Mouse (Mus musculus): ENCODE results near the gene Hist1h2be. TPM values are rescaled to one million over a fixed set of nuclear protein-coding genes. Genes with fewer than 3 reads are reported as not detected.
"Not testable (repeated sequence)": the region's sequence is repeated elsewhere in the genome, so short reads cannot be mapped to it uniquely, and the experiment has no call there.

The Hist1h2be gene
- polyA plus RNA-seq, 1 experiment: 4.2 TPM

DNA sequence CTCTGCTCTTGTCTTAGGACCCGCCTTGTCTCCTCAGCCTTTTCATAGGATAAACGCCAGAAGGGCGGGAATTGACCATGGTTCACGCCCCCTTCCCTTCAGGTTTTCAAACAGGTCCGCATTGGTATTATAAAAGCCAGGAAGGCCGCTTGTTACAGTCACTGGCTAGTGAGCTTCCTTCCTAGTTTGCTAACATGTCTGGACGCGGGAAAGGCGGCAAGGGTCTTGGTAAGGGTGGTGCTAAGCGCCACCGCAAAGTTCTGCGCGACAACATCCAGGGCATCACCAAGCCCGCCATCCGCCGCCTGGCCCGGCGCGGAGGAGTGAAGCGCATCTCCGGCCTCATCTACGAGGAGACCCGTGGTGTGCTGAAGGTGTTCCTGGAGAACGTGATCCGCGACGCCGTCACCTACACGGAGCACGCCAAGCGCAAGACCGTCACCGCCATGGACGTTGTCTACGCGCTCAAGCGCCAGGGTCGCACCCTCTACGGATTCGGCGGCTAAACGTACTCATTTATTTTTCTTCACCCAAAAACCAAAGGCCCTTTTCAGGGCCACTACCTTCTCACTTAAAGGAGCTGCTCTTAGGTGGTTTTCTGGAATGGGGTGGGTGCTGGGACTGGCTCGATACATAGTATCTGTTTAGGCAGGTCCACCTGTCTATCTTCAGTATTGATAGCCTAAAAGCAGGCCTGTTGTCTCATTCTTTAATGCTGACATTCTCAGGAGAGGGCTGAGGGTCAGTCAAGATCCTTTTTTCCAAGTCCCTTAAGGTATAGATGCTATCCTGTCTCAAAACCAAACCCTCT, 39.3 kb downstream of the Hist1h2be start, which contains the start of gene Hist1h4d:
Hist1h4d (plus strand) TSS at position 191 of the 811 bp plus-strand sequence.
- Histone ChIP-seq H3K27ac (ENCODE audit: insufficient read depth, low read length) (no peak within 1 kb of the TSS), H3K4me1 (ENCODE audit: control insufficient read depth, insufficient read depth, low read length) (no peaks in the 10 kb centered on the region), H3K4me3 (replicated peaks; ENCODE audit: insufficient read depth, low read depth, low read length) (peak within 1 kb of the TSS; percentile 56), H3K27me3 (ENCODE audit: control insufficient read depth, insufficient read depth, low read length) (no peaks in the 10 kb centered on the region)
- WGBS: 2% methylated on average over 43 of the region's 43 CpGs
- peak; percentile 95 to 98 for DNase-seq
- TF ChIP-seq CTCF (IDR thresholded peaks at IDR 0.05; ENCODE audit: borderline replicate concordance, insufficient read depth, low read depth, low read length): no peak
- TF ChIP-seq POLR2A (IDR thresholded peaks at IDR 0.05; ENCODE audit: borderline replicate concordance, insufficient read depth, low read length): peak; percentile 99

DNA sequence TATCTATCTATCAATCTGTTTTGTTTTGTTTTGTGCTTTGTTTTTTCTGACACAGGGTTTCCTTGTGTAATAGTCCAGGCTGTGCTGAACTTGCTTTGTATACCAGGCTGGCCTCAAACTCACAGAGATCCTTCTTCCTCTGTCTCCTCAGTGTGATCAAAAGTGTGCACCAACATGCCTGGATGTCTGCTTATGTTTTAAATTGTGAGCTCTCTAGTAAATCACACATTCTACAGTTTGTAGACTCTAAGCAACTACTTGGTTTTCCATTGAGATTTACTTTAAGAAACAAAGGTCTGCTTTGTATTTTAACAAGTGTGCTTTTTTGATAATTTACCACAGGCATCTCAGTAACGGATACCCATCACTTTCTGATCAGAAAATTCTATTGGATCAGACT, 43.1 kb downstream of the Hist1h2be start:
- WGBS: 92% methylated on average over 1 of the region's 1 CpGs
- H3K4me3 ChIP-seq (replicated peaks; ENCODE audit: insufficient read depth, low read depth, low read length): no peak overlapping the region
- TF ChIP-seq POLR2A (IDR thresholded peaks at IDR 0.05; ENCODE audit: borderline replicate concordance, insufficient read depth, low read length) (no peak), CTCF (IDR thresholded peaks at IDR 0.05; ENCODE audit: borderline replicate concordance, insufficient read depth, low read depth, low read length) (no peak)

DNA sequence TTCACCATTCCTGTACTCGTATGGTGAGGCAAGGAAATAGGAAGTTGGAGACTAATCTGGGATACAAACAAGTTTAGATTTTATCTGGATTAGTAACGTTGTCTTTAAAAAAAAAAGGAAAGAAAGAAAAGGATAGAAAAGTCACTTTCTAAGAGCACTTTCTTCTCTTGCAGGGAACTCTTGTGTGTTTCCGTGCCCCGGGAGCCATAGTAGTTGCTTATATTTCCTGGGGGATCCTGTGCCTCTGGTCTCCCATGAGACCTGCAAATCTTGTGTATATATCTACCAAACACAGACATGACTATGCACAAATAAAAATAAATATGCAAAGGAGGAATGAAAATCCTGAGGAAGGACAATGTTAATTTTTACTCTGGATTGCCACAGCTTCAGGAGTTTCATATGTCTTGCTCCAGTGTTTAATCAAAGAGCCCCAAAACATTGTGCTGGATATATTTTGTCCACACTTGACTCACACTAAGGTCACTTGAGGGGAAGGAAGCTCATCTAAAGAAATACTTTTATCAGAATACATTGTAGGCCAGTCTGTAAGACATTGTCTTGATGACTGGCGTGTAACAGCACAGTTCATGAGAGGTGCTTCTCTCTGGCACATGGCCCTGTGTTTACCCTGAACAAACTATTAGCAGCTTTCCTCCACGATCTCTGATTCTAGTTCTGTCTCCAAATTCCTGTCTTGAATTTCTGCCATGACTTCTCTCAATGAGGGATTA, 43.9 kb downstream of the Hist1h2be start:
- TF ChIP-seq POLR2A (IDR thresholded peaks at IDR 0.05; ENCODE audit: borderline replicate concordance, insufficient read depth, low read length): no peak
- no peak for TF ChIP-seq CTCF (IDR thresholded peaks at IDR 0.05; ENCODE audit: borderline replicate concordance, insufficient read depth, low read depth, low read length)
- Histone ChIP-seq H3K4me3 (replicated peaks; ENCODE audit: insufficient read depth, low read depth, low read length) (no peak overlapping the region), H3K27ac (ENCODE audit: insufficient read depth, low read length) (no peak overlapping the region), H3K27me3 (ENCODE audit: control insufficient read depth, insufficient read depth, low read length) (no peaks in the 10 kb centered on the region), H3K4me1 (ENCODE audit: control insufficient read depth, insufficient read depth, low read length) (no peaks in the 10 kb centered on the region)
- DNase-seq: no peak
- 76% methylated on average over 6 of the region's 6 CpGs for WGBS

More for the DNA sequence above, 43.1 kb downstream of the Hist1h2be start:
- H3K4me1 ChIP-seq (ENCODE audit: control insufficient read depth, insufficient read depth, low read length): no peaks in the 10 kb centered on the region
- no peak overlapping the region for H3K27ac ChIP-seq (ENCODE audit: insufficient read depth, low read length)
- H3K27me3 ChIP-seq (ENCODE audit: control insufficient read depth, insufficient read depth, low read length): no peaks in the 10 kb centered on the region
- no peak for DNase-seq

DNA sequence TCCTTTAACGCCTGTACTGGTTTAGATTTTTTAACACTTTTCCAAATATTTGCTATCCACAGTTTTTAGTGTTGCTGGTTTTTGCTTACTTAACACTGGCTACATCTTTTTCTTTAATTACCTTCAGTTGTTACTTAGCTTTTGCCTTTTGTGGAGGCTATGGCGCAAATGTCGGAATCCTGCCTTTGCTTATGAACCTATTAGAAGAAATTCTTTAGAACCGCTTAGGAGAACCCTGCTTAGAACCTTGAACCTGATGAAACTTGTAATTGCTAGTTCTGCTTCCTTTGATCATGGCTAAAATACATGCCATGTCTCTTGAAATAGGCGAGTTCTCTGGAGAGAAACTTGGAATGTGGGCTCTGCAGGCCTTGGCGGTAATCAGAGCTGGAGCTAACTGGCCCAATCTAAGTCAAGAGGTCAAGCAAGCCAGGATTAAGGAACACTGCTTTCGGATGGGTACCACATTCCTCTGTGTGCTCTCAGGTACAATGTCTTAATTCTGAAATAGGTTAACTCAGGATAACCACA, 44.5 kb downstream of the Hist1h2be start:
- WGBS: 77% methylated on average over 7 of the region's 7 CpGs
- Histone ChIP-seq H3K27ac (ENCODE audit: insufficient read depth, low read length) (no peak overlapping the region), H3K27me3 (ENCODE audit: control insufficient read depth, insufficient read depth, low read length) (no peaks in the 10 kb centered on the region), H3K4me3 (replicated peaks; ENCODE audit: insufficient read depth, low read depth, low read length) (no peak overlapping the region), H3K4me1 (ENCODE audit: control insufficient read depth, insufficient read depth, low read length) (no peaks in the 10 kb centered on the region)
- no peak for TF ChIP-seq CTCF (IDR thresholded peaks at IDR 0.05; ENCODE audit: borderline replicate concordance, insufficient read depth, low read depth, low read length)
- no peak for TF ChIP-seq POLR2A (IDR thresholded peaks at IDR 0.05; ENCODE audit: borderline replicate concordance, insufficient read depth, low read length)
- DNase-seq: no peak

DNA sequence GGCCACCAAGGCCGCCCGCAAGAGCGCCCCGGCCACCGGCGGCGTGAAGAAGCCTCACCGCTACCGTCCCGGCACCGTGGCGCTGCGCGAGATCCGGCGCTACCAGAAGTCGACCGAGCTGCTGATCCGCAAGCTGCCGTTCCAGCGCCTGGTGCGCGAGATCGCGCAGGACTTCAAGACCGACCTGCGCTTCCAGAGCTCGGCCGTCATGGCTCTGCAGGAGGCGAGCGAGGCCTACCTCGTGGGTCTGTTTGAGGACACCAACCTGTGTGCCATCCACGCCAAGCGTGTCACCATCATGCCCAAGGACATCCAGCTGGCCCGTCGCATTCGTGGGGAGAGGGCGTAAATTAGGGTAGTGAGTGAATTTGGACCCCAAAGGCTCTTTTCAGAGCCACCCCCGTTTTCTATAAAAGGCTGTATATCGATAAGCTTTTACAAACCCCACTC, 45.0 kb downstream of the Hist1h2be start:
- WGBS: 14% methylated on average over 13 of the region's 40 CpGs
- H3K4me1 ChIP-seq (ENCODE audit: control insufficient read depth, insufficient read depth, low read length): not testable (repeated sequence)

DNA sequence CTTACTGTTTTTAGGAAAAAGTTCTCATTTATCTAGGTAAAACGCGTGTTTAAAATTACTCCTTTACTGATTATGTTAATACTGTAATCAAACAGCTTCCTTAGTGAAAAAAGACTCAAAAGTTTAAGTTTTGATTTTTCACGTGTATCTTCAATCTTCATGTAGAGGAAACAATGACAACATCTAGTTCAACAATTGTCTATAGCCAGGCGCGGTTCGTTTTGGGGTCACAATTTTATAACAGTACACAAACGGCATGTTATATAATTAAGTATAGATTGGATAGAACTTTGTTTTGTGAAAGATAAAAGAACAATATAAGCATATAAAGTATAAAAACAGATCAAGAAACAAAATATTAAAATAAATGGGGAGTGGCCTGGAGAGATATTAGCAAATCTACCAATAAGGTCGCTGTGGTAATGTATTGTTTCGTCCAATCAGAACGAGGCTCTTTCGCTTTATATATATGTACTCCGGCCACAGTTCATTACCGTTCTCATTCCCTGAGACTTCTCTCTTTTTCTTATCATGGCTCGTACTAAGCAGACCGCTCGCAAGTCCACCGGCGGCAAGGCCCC, 45.6 kb downstream of the Hist1h2be start, which contains the start of gene Hist1h3d:
Hist1h3d (plus strand) TSS at position 493 of the 581 bp plus-strand sequence.
- H3K27me3 ChIP-seq (ENCODE audit: control insufficient read depth, insufficient read depth, low read length): no peaks in the 10 kb centered on the region
- TF ChIP-seq POLR2A (IDR thresholded peaks at IDR 0.05; ENCODE audit: borderline replicate concordance, insufficient read depth, low read length) (no peak), CTCF (IDR thresholded peaks at IDR 0.05; ENCODE audit: borderline replicate concordance, insufficient read depth, low read depth, low read length) (no peak)
- 2% methylated on average over 18 of the region's 18 CpGs for WGBS
- H3K27ac ChIP-seq (ENCODE audit: insufficient read depth, low read length): no peak within 1 kb of the TSS
- peak; percentile 42 to 53 for DNase-seq
- H3K4me3 ChIP-seq (replicated peaks; ENCODE audit: insufficient read depth, low read depth, low read length): peak within 1 kb of the TSS; percentile 44
- no peaks in the 10 kb centered on the region for H3K4me1 ChIP-seq (ENCODE audit: control insufficient read depth, insufficient read depth, low read length)

More for the DNA sequence above, 45.0 kb downstream of the Hist1h2be start:
- H3K27me3 ChIP-seq (ENCODE audit: control insufficient read depth, insufficient read depth, low read length); H3K27ac ChIP-seq (ENCODE audit: insufficient read depth, low read length): not testable (repeated sequence)
- H3K4me3 ChIP-seq (replicated peaks; ENCODE audit: insufficient read depth, low read depth, low read length): peak overlapping the region; percentile 44
- DNase-seq: peak in 1 of 2 experiments; percentile 32

DNA sequence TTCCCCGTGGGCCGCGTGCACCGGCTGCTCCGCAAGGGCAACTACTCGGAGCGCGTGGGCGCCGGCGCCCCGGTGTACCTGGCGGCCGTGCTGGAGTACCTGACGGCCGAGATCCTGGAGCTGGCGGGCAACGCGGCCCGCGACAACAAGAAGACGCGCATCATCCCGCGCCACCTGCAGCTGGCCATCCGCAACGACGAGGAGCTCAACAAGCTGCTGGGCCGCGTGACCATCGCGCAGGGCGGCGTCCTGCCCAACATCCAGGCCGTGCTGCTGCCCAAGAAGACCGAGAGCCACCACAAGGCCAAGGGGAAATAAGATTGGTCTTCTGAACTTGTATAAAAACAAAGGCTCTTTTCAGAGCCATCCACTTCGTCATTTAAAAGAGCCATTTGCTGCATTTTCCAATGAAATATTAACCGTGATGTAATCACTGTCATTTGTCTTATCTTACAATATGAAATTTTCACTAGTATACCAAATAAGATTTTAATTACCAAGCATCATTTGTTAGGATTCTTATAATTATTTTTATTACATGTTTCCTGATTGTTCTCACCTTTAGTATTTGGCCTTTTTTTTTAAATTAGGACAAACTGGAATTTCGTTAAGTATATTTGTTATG, 46.3 kb downstream of the Hist1h2be start:
- not testable (repeated sequence) for H3K27me3 ChIP-seq (ENCODE audit: control insufficient read depth, insufficient read depth, low read length); H3K27ac ChIP-seq (ENCODE audit: insufficient read depth, low read length); DNase-seq; H3K4me3 ChIP-seq (replicated peaks; ENCODE audit: insufficient read depth, low read depth, low read length); H3K4me1 ChIP-seq (ENCODE audit: control insufficient read depth, insufficient read depth, low read length)
- WGBS: 6% methylated on average over 11 of the region's 39 CpGs

DNA sequence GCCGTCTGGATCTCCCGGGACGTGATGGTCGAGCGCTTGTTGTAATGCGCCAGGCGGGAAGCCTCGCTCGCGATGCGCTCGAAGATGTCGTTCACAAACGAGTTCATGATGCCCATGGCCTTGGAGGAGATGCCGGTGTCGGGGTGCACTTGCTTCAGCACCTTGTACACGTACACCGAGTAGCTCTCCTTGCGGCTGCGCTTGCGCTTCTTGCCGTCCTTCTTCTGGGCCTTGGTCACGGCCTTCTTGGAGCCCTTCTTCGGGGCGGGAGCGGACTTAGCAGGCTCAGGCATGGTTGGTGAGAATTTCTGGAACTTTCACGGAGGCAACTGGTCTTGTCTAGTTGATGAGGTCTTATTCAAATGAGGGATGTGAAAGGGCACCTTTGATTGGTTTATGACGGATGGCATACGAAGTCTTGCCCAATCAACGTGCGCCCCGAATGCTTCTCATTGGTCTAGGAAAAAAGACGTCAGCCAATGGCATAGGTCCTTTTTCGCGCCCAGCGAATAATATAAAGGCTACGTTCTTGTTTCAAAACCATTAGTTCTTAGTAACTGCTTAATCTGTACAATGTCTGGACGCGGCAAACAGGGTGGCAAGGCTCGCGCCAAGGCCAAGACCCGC, 46.9 kb downstream of the Hist1h2be start, which contains the start of the genes Hist1h2bf and Hist1h2ad:
Hist1h2bf (minus strand) TSS at position 299 of the 627 bp plus-strand sequence.
Hist1h2ad (plus strand) TSS at position 484 of the 627 bp plus-strand sequence.
- H3K27ac ChIP-seq (ENCODE audit: insufficient read depth, low read length); H3K4me3 ChIP-seq (replicated peaks; ENCODE audit: insufficient read depth, low read depth, low read length); H3K4me1 ChIP-seq (ENCODE audit: control insufficient read depth, insufficient read depth, low read length); H3K27me3 ChIP-seq (ENCODE audit: control insufficient read depth, insufficient read depth, low read length): not testable (repeated sequence)
- peak; percentile 75 to 84 for DNase-seq
- WGBS: under 1% methylated on average over 42 of the region's 42 CpGs

DNA sequence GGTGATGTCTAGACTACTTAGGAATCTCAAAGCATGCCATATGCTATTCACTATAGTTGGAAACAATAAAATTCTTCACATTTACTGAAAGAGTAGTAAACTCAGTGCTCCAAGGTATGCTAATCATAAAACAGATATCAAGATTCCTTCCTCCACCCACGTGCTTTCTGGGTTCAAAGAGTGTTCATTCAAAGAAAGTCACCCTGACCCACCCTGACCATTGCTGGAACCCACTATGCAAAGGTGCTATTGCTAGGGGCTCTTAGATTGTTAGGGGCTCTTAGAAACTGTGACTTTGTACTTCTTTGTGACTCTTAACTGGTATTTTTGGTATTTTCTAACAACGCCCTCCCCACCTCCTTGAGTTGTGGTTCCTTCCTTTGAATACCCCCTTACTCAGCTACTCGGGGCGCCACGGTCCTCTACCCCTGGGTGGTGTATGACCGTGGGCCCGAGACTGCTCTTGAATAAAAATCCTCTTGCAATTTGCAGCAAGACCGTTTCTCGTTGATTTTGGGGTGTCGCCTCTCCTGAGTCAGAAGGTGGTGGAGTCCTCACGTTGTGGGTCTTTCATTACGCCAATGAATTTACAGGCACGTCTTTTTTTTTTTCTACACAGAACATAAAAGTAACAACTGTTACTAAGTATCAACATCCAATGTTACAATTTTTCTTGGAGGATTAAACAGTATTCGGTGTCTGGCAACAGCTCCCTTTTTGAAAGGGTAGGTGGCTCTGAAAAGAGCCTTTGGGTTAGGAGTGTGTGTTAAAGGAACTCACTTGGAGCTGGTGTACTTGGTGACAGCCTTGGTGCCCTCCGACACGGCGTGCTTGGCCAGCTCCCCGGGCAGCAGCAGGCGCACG, 47.7 kb downstream of the Hist1h2be start:
- 10% methylated on average over 20 of the region's 20 CpGs for WGBS
- H3K4me1 ChIP-seq (ENCODE audit: control insufficient read depth, insufficient read depth, low read length); H3K4me3 ChIP-seq (replicated peaks; ENCODE audit: insufficient read depth, low read depth, low read length); H3K27me3 ChIP-seq (ENCODE audit: control insufficient read depth, insufficient read depth, low read length); DNase-seq; H3K27ac ChIP-seq (ENCODE audit: insufficient read depth, low read length): not testable (repeated sequence)

All from cerebellum, adult 2 months (tissue).